Mouse (Mus musculus) heart, postnatal 0 days (tissue): Measurements from ENCODE around the gene Tmem59.

Source experiments
- CTCF ChIP-seq: IDR thresholded peaks from 2 replicates; pipeline ENCODE4 v1.5.1; 2016; ENCODE audit warnings: antibody characterized with exemption, control low read depth, low read depth
- EP300 ChIP-seq: IDR thresholded peaks from 2 replicates; pipeline ENCODE4 v1.6.1; 2016; ENCODE audit warnings: antibody characterized with exemption, low read depth

DNA sequence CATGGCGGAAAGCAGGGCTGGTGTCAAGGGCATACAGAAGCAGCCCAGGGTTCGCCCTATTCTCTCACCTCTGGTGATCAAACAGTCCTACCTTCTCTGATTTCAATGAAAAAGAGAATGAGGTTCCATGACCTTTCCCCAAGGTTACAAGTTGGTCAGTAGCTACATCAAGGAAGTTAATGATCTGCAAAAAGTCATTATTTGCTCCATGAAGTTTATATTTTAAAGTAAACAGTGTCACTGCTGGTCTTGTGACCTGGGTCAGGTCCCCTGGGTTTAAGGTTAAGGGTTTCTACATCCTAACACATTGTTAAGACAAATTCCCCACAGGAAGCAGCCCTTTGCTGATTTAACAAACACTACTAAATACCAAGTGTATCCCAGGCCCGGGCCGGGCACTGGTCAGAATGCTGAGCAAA, 21.2 kb upstream of the Tmem59 start:
- TF ChIP-seq CTCF (no peak), EP300 (no peak)
